Mouse (Mus musculus) stomach, postnatal 0 days (tissue): Measurements from ENCODE around the gene Dhx57. TPM values are rescaled to one million over a fixed set of nuclear protein-coding genes. Genes with fewer than 3 reads are reported as not detected.
"Not testable (repeated sequence)": the region's sequence is repeated elsewhere in the genome, so short reads cannot be mapped to it uniquely, and the experiment has no call there.

Source experiments
- ATAC-seq: fragments of 200-750 bp; cut with Nextera tagmentation; 2 replicates; pipeline ENCODE4 v1.8.0; 2017; ENCODE audit not compliant: low FRiP score, low TSS enrichment
- DNase-seq: peaks from one replicate; pipeline ENCODE4 v3.0.0-alpha.2; 2016; ENCODE audit warnings: low spot score
- H3K27ac ChIP-seq: fragments of 300-500 bp; sonication (generic); replicated peaks from 2 replicates; pipeline ENCODE4 v1.5.1; 2014; ENCODE audit warnings: mild to moderate bottlenecking, control low read depth
- H3K27me3 ChIP-seq: fragments of 300-500 bp; sonication (generic); 2 replicates; pipeline ENCODE4 v1.6.1; 2014; ENCODE audit warnings: low read length; ENCODE audit not compliant: control insufficient read depth, insufficient read depth
- H3K36me3 ChIP-seq: fragments of 300-500 bp; sonication (generic); 2 replicates; pipeline ENCODE4 v1.6.1; 2014; ENCODE audit warnings: low read length, mixed read lengths; ENCODE audit not compliant: control insufficient read depth, insufficient read depth
- H3K4me1 ChIP-seq: fragments of 300-500 bp; sonication (generic); replicated peaks from 2 replicates; pipeline ENCODE4 v1.6.1; 2014; ENCODE audit warnings: antibody characterized with exemption; ENCODE audit not compliant: control insufficient read depth, insufficient read depth
- H3K4me2 ChIP-seq: fragments of 300-500 bp; sonication (generic); replicated peaks from 2 replicates; pipeline ENCODE4 v1.6.1; 2014; ENCODE audit warnings: low read depth, mild to moderate bottlenecking, control low read depth, moderate library complexity
- H3K4me3 ChIP-seq: fragments of 300-500 bp; sonication (generic); 2 replicates; pipeline ENCODE4 v1.5.1; 2014; ENCODE audit warnings: low read depth, low read length, control low read depth
- H3K9ac ChIP-seq: fragments of 300-500 bp; sonication (generic); 2 replicates; pipeline ENCODE4 v1.6.1; 2014; ENCODE audit warnings: mild to moderate bottlenecking, low read length, control low read depth, mixed read lengths
- H3K9me3 ChIP-seq: fragments of 300-500 bp; sonication (generic); 2 replicates; pipeline ENCODE4 v1.6.1; 2016; ENCODE audit warnings: low read length; ENCODE audit not compliant: control insufficient read depth
- CTCF ChIP-seq: IDR thresholded peaks from 2 replicates; pipeline ENCODE4 v1.5.1; 2016; ENCODE audit warnings: antibody characterized with exemption, low read depth, mild to moderate bottlenecking, moderate library complexity
- EP300 ChIP-seq: optimal IDR thresholded peaks from 2 replicates; pipeline ENCODE3; 2016; ENCODE audit warnings: antibody characterized with exemption
- WGBS: fragments of 180-500 bp; shearing (Covaris S2); extraction: QIAGEN DNeasy Blood & Tissue Kit; methylation state at CpG from one replicate; pipeline ENCODE4 v1.1.7; 2014; 5-methylcytosine and 5-hydroxymethylcytosine counted together
- polyA plus RNA-seq: library from polyadenylated mRNA; unstranded; fragments of >200 nt; fragmentation: Nextera tagmentation; extraction: Ambion mirVana; gene quantifications from 2 replicates; pipeline ENCODE4 v1.2.1, GENCODE M21; 2015

The Dhx57 gene
- polyA plus RNA-seq, 1 experiment from 2014 or later, result 3.9 TPM

- ATAC-seq (no peak), DNase-seq (no peak)
Measured at GRCm38 (mm10) chr17:80234376-80234775, 55.9 kb downstream of the Dhx57 start.

GRCm38 (mm10) chr17:80233844-80234243 is 56.4 kb downstream of the Dhx57 start:
- H3K9ac ChIP-seq, result no peak overlapping the region
- no peak for ATAC-seq
- H3K9me3 ChIP-seq, result no peaks in the 10 kb centered on the region

More at GRCm38 (mm10) chr17:80234376-80234775, 55.9 kb downstream of the Dhx57 start:
- Histone ChIP-seq H3K4me3 (no peak overlapping the region), H3K4me2 (no peak overlapping the region), H3K27ac (no peak overlapping the region), H3K9me3 (no peaks in the 10 kb centered on the region), H3K9ac (no peak overlapping the region), H3K36me3 (peaks cover 7% of the 10 kb centered on the region; the same call in 1 of the 2 replicates), H3K4me1 (no peaks in the 10 kb centered on the region), H3K27me3 (no peaks in the 10 kb centered on the region)
- TF ChIP-seq CTCF, result no peak
- TF ChIP-seq EP300, result no peak
- WGBS, result 74% methylated on average over 7 of the region's 7 CpGs

GRCm38 (mm10) chr17:80229396-80229795 is 60.9 kb downstream of the Dhx57 start:
- Histone ChIP-seq H3K4me2 (no peak overlapping the region), H3K4me3 (no peak overlapping the region), H3K27me3 (no peaks in the 10 kb centered on the region), H3K4me1 (no peaks in the 10 kb centered on the region), H3K27ac (no peak overlapping the region), H3K9ac (no peak overlapping the region), H3K9me3 (no peaks in the 10 kb centered on the region), H3K36me3 (no peaks in the 10 kb centered on the region)
- 75% methylated on average over 2 of the region's 2 CpGs for WGBS
- TF ChIP-seq EP300 (no peak), CTCF (no peak)
- DNase-seq, result no peak
- ATAC-seq, result no peak

More at GRCm38 (mm10) chr17:80233844-80234243, 56.4 kb downstream of the Dhx57 start:
- H3K4me1 ChIP-seq, result no peaks in the 10 kb centered on the region
- no peaks in the 10 kb centered on the region for H3K27me3 ChIP-seq
- 92% methylated on average over 5 of the region's 5 CpGs for WGBS
- no peak overlapping the region for H3K27ac ChIP-seq
- H3K36me3 ChIP-seq, result 0 out of 2 replicates have a peak, but pooled peaks cover 3% of the 10 kb centered on the region
- no peak overlapping the region for H3K4me2 ChIP-seq
- H3K4me3 ChIP-seq, result no peak overlapping the region
- no peak for DNase-seq
- TF ChIP-seq CTCF (no peak), EP300 (no peak)

GRCm38 (mm10) chr17:80225142-80225541 is 65.1 kb downstream of the Dhx57 start:
- H3K9me3 ChIP-seq, H3K27me3 ChIP-seq, H3K9ac ChIP-seq, H3K27ac ChIP-seq, H3K4me1 ChIP-seq, H3K36me3 ChIP-seq, DNase-seq, ATAC-seq: not testable (repeated sequence)
- H3K4me3 ChIP-seq, result peak overlapping the region; percentile 59
- peak overlapping the region; percentile 61 for H3K4me2 ChIP-seq
- WGBS, result 41% methylated on average over 4 of the region's 5 CpGs

- Histone ChIP-seq H3K27me3 (no peaks in the 10 kb centered on the region), H3K4me1 (no peaks in the 10 kb centered on the region), H3K36me3 (no peaks in the 10 kb centered on the region), H3K27ac (peak within 1 kb of the TSS; percentile 84), H3K4me3 (peak within 1 kb of the TSS; percentile 59), H3K9ac (peak within 1 kb of the TSS; percentile 72), H3K4me2 (peak within 1 kb of the TSS; percentile 61), H3K9me3 (no peaks in the 10 kb centered on the region)
- DNase-seq (peak; percentile 87), ATAC-seq (peak; percentile 97)
- WGBS, result under 1% methylated on average over 33 of the region's 33 CpGs
- TF ChIP-seq EP300, result no peak
- peak; percentile 7; the same call in 1 of the 2 replicates for TF ChIP-seq CTCF
Measured at GRCm38 (mm10) chr17:80224326-80225116, 65.8 kb downstream of the Dhx57 start, which contains the start of gene Gemin6. Gene Gemin6 (plus strand): TSS chr17:80224441.

GRCm38 (mm10) chr17:80223829-80224228 is 66.4 kb downstream of the Dhx57 start:
- peak overlapping the region; percentile 84 for H3K27ac ChIP-seq
- TF ChIP-seq EP300 (no peak), CTCF (no peak)
- peak overlapping the region; percentile 72; the same call in 1 of the 2 replicates for H3K9ac ChIP-seq

More at GRCm38 (mm10) chr17:80223829-80224228, 66.4 kb downstream of the Dhx57 start:
- peak overlapping the region; percentile 59 for H3K4me3 ChIP-seq
- H3K4me1 ChIP-seq, result no peaks in the 10 kb centered on the region
- H3K36me3 ChIP-seq, result no peaks in the 10 kb centered on the region
- WGBS, result 4% methylated on average over 9 of the region's 9 CpGs
- no peak for DNase-seq
- peak overlapping the region; percentile 61 for H3K4me2 ChIP-seq
- ATAC-seq, result peak; percentile 31; the same call in 1 of the 2 replicates
- no peaks in the 10 kb centered on the region for H3K27me3 ChIP-seq
- H3K9me3 ChIP-seq, result no peaks in the 10 kb centered on the region
